Mouse (Mus musculus) olfactory bulb, adult 2 months (tissue): ENCODE data around the gene Dlgap1.

Experiments used
- CTCF ChIP-seq: fragments of 200-500 bp; IDR thresholded peaks from 2 replicates; pipeline ENCODE4 v1.5.1; 2012; ENCODE audit warnings: low read depth, mild to moderate bottlenecking, low read length, moderate library complexity; ENCODE audit not compliant: insufficient read depth
- POLR2A ChIP-seq: fragments of 200-500 bp; IDR thresholded peaks from 2 replicates; pipeline ENCODE4 v1.6.1; 2012; ENCODE audit warnings: mild to moderate bottlenecking, low read depth, low read length, moderate library complexity; ENCODE audit not compliant: insufficient read depth

- TF ChIP-seq CTCF: no peak
- TF ChIP-seq POLR2A: no peak
These were observed 318.8 kb downstream of the Dlgap1 start for GRCm38 (mm10) chr17:70287708-70288107.
